Mouse (Mus musculus): ENCODE measurements around the gene Tnfrsf23.
"Not testable (repeated sequence)": the region's sequence is repeated elsewhere in the genome, so short reads cannot be mapped to it uniquely, and the experiment has no call there.

Tnfrsf23 gene

GRCm38 (mm10) chr7:143684569-143684968 is 1.1 kb downstream of the Tnfrsf23 start:
- DNase-seq (ENCODE audit: low spot score in 2 of 2): peak in 1 of 2 experiments; percentile 23

GRCm38 (mm10) chr7:143681566-143681965 is 4.1 kb downstream of the Tnfrsf23 start:
- DNase-seq (ENCODE audit: low spot score in 2 of 2): peak; percentile 6 to 53

- peak; percentile 3 to 56 for DNase-seq (ENCODE audit: low spot score in 2 of 2)
These were observed 4.8 kb downstream of the Tnfrsf23 start for GRCm38 (mm10) chr7:143680836-143681235.

GRCm38 (mm10) chr7:143679650-143680049 is 6.0 kb downstream of the Tnfrsf23 start:
- DNase-seq (ENCODE audit: low spot score in 2 of 2): peak; percentile 6 to 38

- peak in 1 of 2 experiments; percentile 23 for DNase-seq (ENCODE audit: low spot score in 2 of 2)
These were observed 19.0 kb downstream of the Tnfrsf23 start for GRCm38 (mm10) chr7:143666427-143667311.

- DNase-seq (ENCODE audit: low spot score in 2 of 2): peak in 1 of 2 experiments; percentile 43
These were observed 22.2 kb downstream of the Tnfrsf23 start for GRCm38 (mm10) chr7:143663470-143663869.

GRCm38 (mm10) chr7:143660797-143661196 is 24.9 kb downstream of the Tnfrsf23 start:
- peak in 1 of 2 experiments; percentile 25 for DNase-seq (ENCODE audit: low spot score in 2 of 2)

- peak in 1 of 2 experiments; percentile 62 for DNase-seq (ENCODE audit: low spot score in 2 of 2)
These were observed 35.8 kb downstream of the Tnfrsf23 start for GRCm38 (mm10) chr7:143649769-143650346.

GRCm38 (mm10) chr7:143649034-143649768 is 36.5 kb downstream of the Tnfrsf23 start, which contains the start of gene Tnfrsf22:
TSS of gene Tnfrsf22 (minus strand) at chr7:143649661.
- peak; percentile 72 to 85 for DNase-seq (ENCODE audit: low spot score in 2 of 2)

- DNase-seq (ENCODE audit: low spot score in 2 of 2): not testable (repeated sequence)
These were observed 41.7 kb downstream of the Tnfrsf23 start for GRCm38 (mm10) chr7:143643949-143644348.

GRCm38 (mm10) chr7:143636674-143637073 is 49.0 kb downstream of the Tnfrsf23 start:
- DNase-seq (ENCODE audit: low spot score in 2 of 2): no peak

GRCm38 (mm10) chr7:143631503-143631902 is 54.2 kb downstream of the Tnfrsf23 start:
- no peak for DNase-seq (ENCODE audit: low spot score in 2 of 2)

- no peak for DNase-seq (ENCODE audit: low spot score in 2 of 2)
These were observed 56.2 kb downstream of the Tnfrsf23 start for GRCm38 (mm10) chr7:143629501-143629900.

GRCm38 (mm10) chr7:143628540-143628939 is 57.1 kb downstream of the Tnfrsf23 start, which contains the start of gene Tnfrsf26:
TSS of gene Tnfrsf26 (minus strand) at chr7:143628722.
- DNase-seq (ENCODE audit: low spot score in 2 of 2): no peak

GRCm38 (mm10) chr7:143627555-143628286 is 58.0 kb downstream of the Tnfrsf23 start:
- DNase-seq (ENCODE audit: low spot score in 2 of 2): peak in 1 of 2 experiments; percentile 66

- no peak for DNase-seq (ENCODE audit: low spot score in 2 of 2)
These were observed 59.5 kb downstream of the Tnfrsf23 start for GRCm38 (mm10) chr7:143626178-143626577.

GRCm38 (mm10) chr7:143625151-143625550 is 60.5 kb downstream of the Tnfrsf23 start:
- no peak for DNase-seq (ENCODE audit: low spot score in 2 of 2)

- no peak for DNase-seq (ENCODE audit: low spot score in 2 of 2)
These were observed 61.1 kb downstream of the Tnfrsf23 start for GRCm38 (mm10) chr7:143624561-143624960.

- no peak for DNase-seq (ENCODE audit: low spot score in 2 of 2)
These were observed 64.7 kb downstream of the Tnfrsf23 start for GRCm38 (mm10) chr7:143620951-143621350.

All from spleen, postnatal 4 days (tissue).